10 mouse cellular contexts compared by ENCODE assay signal in the genomic region with DNA sequence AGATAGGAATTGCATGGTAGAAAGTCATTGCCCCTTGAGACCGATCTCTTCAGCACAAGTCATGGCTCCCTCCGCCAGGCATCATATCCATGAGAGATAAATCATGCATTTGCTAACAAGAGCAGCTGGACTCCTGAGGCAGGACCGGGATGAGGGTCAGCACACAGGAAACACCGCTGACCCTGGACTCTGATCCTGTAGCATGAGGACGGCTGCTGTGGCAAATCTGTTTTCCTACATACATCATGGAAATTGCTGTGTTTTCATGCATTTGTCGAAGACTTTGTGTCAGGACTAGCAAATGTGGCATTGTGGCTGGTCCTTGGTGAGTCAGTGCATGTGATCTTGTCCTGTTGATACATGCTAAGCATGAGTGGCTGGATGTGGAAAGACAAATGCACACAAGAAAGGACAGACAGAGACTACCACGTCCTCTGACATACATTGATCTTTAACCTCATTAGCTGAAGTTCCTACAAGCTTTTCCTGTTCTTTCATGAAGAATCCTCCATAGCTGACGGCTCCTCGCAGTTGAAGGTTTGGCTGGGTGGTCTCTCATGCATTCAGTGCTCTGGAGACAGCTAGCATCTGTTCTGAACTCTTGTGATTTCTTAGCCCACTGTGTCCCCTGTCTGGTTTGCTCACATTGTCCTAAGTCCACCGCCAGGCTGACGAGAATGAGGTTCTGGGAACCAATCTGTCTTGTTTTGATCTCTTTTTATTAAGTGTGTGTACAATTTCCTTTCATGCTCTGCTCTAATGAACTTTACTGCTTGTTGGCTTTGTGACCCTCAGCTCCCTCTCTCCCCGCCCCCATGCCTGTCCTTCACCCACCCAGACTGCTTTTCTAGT.
A peak's percentile ranks its signal among the peaks of the same experiment; 100 is the strongest.
DNase-seq lines count a peak whose midpoint lies in the region; ATAC-seq lines count a peak whose summit lies in the region.
"Had no signal": no experiment of that assay in that cellular context is flagged by ENCODE, and none has a peak within 500 bp of the region (broad histone marks: within the 10 kb centered on the region; RNA-seq: fewer than 3 reads in every experiment).

No protein-coding gene starts in this region.

- H3K4me2 ChIP-seq in forebrain, embryonic 11.5 days (ENCODE audit: low read depth, low read length, severe bottlenecking), result no peak overlapping the region
- H3K4me2 ChIP-seq in kidney, embryonic 14.5 days (replicated peaks; ENCODE audit: low read depth, low read length), result peak overlapping the region; percentile 27
- H3K4me2 ChIP-seq in limb, embryonic 15.5 days, result peak overlapping the region; percentile 33

- ATAC-seq in forebrain, embryonic 11.5 days (replicated peaks; ENCODE audit: low FRiP score), result no peak
- ATAC-seq in kidney, embryonic 14.5 days (ENCODE audit: low FRiP score, low TSS enrichment), result peak; percentile 93
- no peak for ATAC-seq in limb, embryonic 15.5 days (ENCODE audit: insufficient number of reproducible peaks, low FRiP score, low TSS enrichment, low read depth)

- H3K9ac ChIP-seq in forebrain, embryonic 11.5 days (ENCODE audit: low read length), result no peak overlapping the region
- H3K9ac ChIP-seq in kidney, embryonic 14.5 days (ENCODE audit: low read depth, low read length), result no peak overlapping the region
- H3K9ac ChIP-seq in limb, embryonic 15.5 days, result no peak overlapping the region

- 67% methylated on average over 12 of the region's 12 CpGs for WGBS in forebrain, embryonic 10.5 days
- WGBS in forebrain, embryonic 11.5 days, result 66% methylated on average over 12 of the region's 12 CpGs
- WGBS in kidney, embryonic 14.5 days, result 5% methylated on average over 12 of the region's 12 CpGs
- 32% methylated on average over 12 of the region's 12 CpGs for WGBS in limb, embryonic 15.5 days

- H3K9me3 ChIP-seq in forebrain, embryonic 10.5 days, result no peaks in the 10 kb centered on the region
- H3K9me3 ChIP-seq in forebrain, embryonic 11.5 days (ENCODE audit: control insufficient read depth, low read length), result no peaks in the 10 kb centered on the region
- H3K9me3 ChIP-seq in kidney, embryonic 14.5 days (ENCODE audit: control insufficient read depth, low read length), result no peaks in the 10 kb centered on the region
- no peaks in the 10 kb centered on the region for H3K9me3 ChIP-seq in limb, embryonic 15.5 days
- H3K9me3 ChIP-seq: midbrain, embryonic 10.5 days had no signal

- peaks cover 9% of the 10 kb centered on the region for H3K4me1 ChIP-seq in forebrain, embryonic 10.5 days
- H3K4me1 ChIP-seq in forebrain, embryonic 11.5 days (replicated peaks; ENCODE audit: control insufficient read depth, insufficient read depth, low read length), result no peaks in the 10 kb centered on the region
- H3K4me1 ChIP-seq in kidney, embryonic 14.5 days (ENCODE audit: control insufficient read depth, insufficient read depth, low read length), result peaks cover 23% of the 10 kb centered on the region
- peaks cover 11% of the 10 kb centered on the region for H3K4me1 ChIP-seq in limb, embryonic 15.5 days

- H3K27me3 ChIP-seq in forebrain, embryonic 10.5 days (ENCODE audit: poor library complexity, severe bottlenecking), result no peaks in the 10 kb centered on the region
- no peaks in the 10 kb centered on the region for H3K27me3 ChIP-seq in forebrain, embryonic 11.5 days (ENCODE audit: control insufficient read depth, insufficient read depth, low read length)
- no peaks in the 10 kb centered on the region for H3K27me3 ChIP-seq in kidney, embryonic 14.5 days (ENCODE audit: control insufficient read depth, insufficient read depth, low read length)
- no peaks in the 10 kb centered on the region for H3K27me3 ChIP-seq in limb, embryonic 15.5 days

- H3K27ac ChIP-seq in forebrain, embryonic 10.5 days, result 0 out of 2 replicates have a peak overlapping the region, but pooled peaks have one; percentile 8
- H3K27ac ChIP-seq in forebrain, embryonic 11.5 days (ENCODE audit: low read depth, low read length), result no peak overlapping the region
- peak overlapping the region; percentile 89 for H3K27ac ChIP-seq in kidney, embryonic 14.5 days (ENCODE audit: low read depth, low read length)
- H3K27ac ChIP-seq in limb, embryonic 15.5 days, result peak overlapping the region; percentile 72; the same call in 1 of the 2 replicates
- H3K27ac ChIP-seq: midbrain, embryonic 10.5 days had no signal

- no peak for DNase-seq in forebrain, embryonic 10.5 days (ENCODE audit: extremely low spot score, low spot score)
- DNase-seq in forebrain, embryonic 11.5 days (ENCODE audit: low spot score), result no peak
- peak; percentile 68 for DNase-seq in embryo, embryonic 10 days (ENCODE audit: low spot score)
- DNase-seq in right cerebral cortex, adult 2 months (ENCODE audit: low spot score in 2 of 2), result no peak
- DNase-seq in left cerebral cortex, postnatal 36 days (ENCODE audit: low spot score in 2 of 2), result no peak
- DNase-seq in adrenal gland, postnatal 25 days, result no peak
- DNase-seq: liver had no signal

- no peaks in the 10 kb centered on the region for H3K36me3 ChIP-seq in forebrain, embryonic 10.5 days (replicated peaks)
- no peaks in the 10 kb centered on the region for H3K36me3 ChIP-seq in forebrain, embryonic 11.5 days (ENCODE audit: control insufficient read depth, insufficient read depth, low read length)
- no peaks in the 10 kb centered on the region for H3K36me3 ChIP-seq in kidney, embryonic 14.5 days (ENCODE audit: control insufficient read depth, insufficient read depth, low read length)
- no peaks in the 10 kb centered on the region for H3K36me3 ChIP-seq in limb, embryonic 15.5 days
- H3K36me3 ChIP-seq: midbrain, embryonic 10.5 days had no signal

- intact Hi-C loops in left cerebral cortex, postnatal 36 days (cut with DNase I), result no loop called here

- no peak overlapping the region for H3K4me3 ChIP-seq in forebrain, embryonic 10.5 days
- no peak overlapping the region for H3K4me3 ChIP-seq in forebrain, embryonic 11.5 days (ENCODE audit: low read depth, low read length)
- H3K4me3 ChIP-seq in kidney, embryonic 14.5 days (ENCODE audit: low read length), result no peak overlapping the region
- H3K4me3 ChIP-seq in limb, embryonic 15.5 days, result no peak overlapping the region
- H3K4me3 ChIP-seq: midbrain, embryonic 10.5 days had no signal
